Mouse (Mus musculus) cortical plate, adult 2 months (tissue): ENCODE data around the gene AC153137.1. TPM values are rescaled to one million over a fixed set of nuclear protein-coding genes. Genes with fewer than 3 reads are reported as not detected.

Experiments used
- H3K27ac ChIP-seq: fragments of 200-500 bp; 2 replicates; pipeline ENCODE4 v1.5.1; 2012; ENCODE audit warnings: low read length, control low read depth, inconsistent platforms; ENCODE audit not compliant: insufficient read depth
- H3K4me1 ChIP-seq: fragments of 200-500 bp; 2 replicates; pipeline ENCODE4 v1.6.1; 2011; ENCODE audit warnings: low read length; ENCODE audit not compliant: control insufficient read depth, insufficient read depth
- H3K4me3 ChIP-seq: fragments of 200-500 bp; 2 replicates; pipeline ENCODE4 v1.5.1; 2011; ENCODE audit warnings: mild to moderate bottlenecking, low read length, control low read depth; ENCODE audit not compliant: insufficient read depth
- CTCF ChIP-seq: fragments of 200-500 bp; IDR thresholded peaks from 2 replicates; pipeline ENCODE4 v1.5.1; 2011; ENCODE audit warnings: mild to moderate bottlenecking, control low read depth, low read length; ENCODE audit not compliant: insufficient read depth; ENCODE audit errors: extremely low read depth
- POLR2A ChIP-seq: fragments of 200-500 bp; IDR thresholded peaks from 2 replicates; pipeline ENCODE4 v1.6.1; 2011; ENCODE audit warnings: mild to moderate bottlenecking, low read length, control low read depth; ENCODE audit not compliant: insufficient read depth; ENCODE audit errors: extremely low read depth
- polyA plus RNA-seq: library from polyadenylated mRNA; depleted of rRNA; stranded (reverse); fragments of >200 nt; gene quantifications from 2 replicates; pipeline ENCODE4 v1.2.3, GENCODE M21; 2012; rRNA removed

The AC153137.1 gene
- polyA plus RNA-seq, 1 experiment, result not detected

DNA sequence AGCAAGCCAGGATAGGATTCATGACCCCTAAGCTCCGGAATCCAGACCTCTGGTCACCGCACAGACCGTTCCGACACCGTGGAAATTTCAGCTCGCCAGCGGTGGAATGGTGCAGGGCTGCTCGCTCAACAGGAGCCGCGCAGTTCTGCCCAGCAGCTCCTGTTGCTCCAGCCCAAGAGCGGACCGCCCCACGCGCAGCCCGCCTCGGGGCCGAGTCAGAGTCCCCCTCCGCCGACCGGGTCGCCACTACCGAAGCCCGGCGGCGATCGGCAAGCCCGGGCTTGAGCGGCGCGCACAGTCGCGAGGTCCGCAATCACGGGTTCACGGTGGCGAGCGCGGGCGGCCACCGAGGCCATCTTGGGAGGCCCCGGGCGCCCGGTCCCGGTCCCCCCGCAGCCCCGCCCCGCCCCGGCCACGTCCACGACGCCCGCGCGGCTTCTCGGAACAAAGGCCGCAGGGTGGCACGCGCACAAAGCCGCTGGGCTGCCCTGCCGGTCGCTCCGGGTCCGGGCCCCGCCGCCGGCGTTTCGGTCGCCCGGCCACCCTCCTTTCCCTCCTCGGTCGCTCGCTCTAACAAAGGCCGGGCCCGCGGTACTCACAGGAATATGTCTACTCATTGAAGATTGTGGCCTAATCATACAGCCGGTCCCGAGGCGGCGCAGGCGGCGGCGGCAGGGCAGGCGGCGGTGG lies 28.7 kb downstream of the AC153137.1 start:
- Histone ChIP-seq H3K27ac (peak overlapping the region; percentile 99), H3K4me1 (peaks cover 2% of the 10 kb centered on the region; the same call in 1 of the 2 replicates), H3K4me3 (peak overlapping the region; percentile 51)
- TF ChIP-seq POLR2A, result no peak
- no peak for TF ChIP-seq CTCF

DNA sequence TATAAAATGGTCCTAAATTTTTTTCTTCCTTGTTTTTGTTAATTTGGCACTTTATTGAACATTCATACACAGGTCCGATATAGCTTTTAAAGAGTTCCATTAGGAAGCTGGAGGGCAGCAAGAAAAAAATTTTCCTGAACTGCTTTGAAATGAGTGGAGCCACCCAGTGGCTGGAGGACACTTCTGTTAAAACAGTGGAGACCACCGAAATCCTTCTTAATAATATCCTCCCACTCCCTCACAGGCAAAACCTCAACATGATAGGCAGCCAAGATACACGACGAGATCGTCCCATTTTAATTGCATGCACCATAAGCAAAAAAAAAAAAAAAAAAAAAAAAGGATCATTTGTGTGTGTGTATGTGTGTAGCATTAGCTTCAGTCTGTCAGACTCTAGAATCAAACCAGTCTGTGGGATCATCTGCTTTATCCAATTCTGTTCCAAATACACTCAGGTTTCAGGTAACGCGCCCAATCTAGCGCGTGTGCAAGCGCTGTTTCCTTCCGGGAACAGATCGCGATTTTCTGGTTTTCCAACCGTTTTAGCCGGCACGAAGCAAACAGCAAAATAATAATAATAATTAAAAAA lies 29.3 kb downstream of the AC153137.1 start:
- peak overlapping the region; percentile 99; the same call in 1 of the 2 replicates for H3K27ac ChIP-seq
- peaks cover 2% of the 10 kb centered on the region; the same call in 1 of the 2 replicates for H3K4me1 ChIP-seq
- TF ChIP-seq CTCF (peak; percentile 21; the same call in 1 of the 2 replicates), POLR2A (no peak)

DNA sequence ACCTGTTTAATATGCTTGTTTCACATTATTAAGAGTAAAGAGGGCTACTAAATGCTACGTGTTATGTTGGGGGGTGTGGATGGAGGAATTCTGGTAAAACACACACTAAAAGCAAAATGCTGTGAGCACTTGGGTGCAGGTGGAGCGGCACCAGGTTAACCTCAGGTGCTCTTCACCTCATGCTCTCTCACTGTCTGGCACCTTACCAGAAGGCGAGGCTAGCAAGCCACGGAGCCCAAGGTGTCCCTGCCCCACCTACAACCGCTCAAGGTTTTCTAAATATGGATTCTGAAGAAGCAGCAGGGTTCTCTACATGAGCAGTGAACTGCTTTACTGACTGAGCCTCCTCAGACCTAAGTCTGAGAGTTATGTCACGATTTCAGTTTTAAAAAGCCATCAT lies 32.6 kb downstream of the AC153137.1 start:
- Histone ChIP-seq H3K4me1 (no peaks in the 10 kb centered on the region; the same call in 1 of the 2 replicates), H3K4me3 (no peak overlapping the region), H3K27ac (no peak overlapping the region)
- TF ChIP-seq CTCF (no peak), POLR2A (no peak)

More for the DNA sequence above, 29.3 kb downstream of the AC153137.1 start:
- H3K4me3 ChIP-seq, result peak overlapping the region; percentile 51

DNA sequence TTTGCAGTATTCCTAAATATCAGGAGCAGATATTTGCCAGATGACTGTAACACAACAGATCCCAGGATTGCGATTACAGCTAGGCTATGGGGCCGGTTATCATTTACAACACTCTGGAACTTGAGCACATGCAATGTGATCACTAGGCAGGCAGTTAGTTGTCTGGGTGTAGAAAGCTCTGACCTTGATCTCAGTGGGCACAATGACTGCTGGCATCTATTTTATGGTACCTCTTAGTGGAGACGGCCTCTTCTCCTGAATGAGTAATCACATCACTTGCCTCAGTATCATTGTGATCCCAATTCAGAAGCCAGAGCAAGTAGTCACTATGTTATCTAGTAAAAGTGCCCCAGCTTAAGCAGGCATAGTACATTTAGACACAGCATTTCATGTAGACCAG lies 37.2 kb downstream of the AC153137.1 start:
- H3K27ac ChIP-seq, result no peak overlapping the region

DNA sequence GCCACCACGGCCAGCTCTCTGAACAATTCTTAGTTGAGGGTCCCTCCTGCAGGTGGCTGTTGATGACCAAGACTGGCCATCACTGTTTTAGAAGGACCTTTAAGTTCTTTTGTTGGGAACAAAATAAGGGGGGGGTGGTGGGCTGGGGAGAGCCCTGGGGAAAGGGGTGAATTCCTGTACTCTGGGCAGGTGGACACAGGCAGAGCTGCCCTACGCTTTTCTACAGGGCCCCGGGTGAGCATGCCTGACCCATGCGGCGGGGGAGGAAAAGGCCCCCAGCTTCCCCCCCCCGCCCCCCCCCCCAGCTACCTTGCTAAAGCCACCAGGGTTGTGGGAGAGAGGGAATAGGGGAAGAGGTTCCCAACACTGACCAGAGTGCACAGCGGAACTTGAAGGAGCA lies 39.4 kb downstream of the AC153137.1 start:
- TF ChIP-seq CTCF (no peak), POLR2A (no peak)
- Histone ChIP-seq H3K4me3 (no peak overlapping the region), H3K27ac (no peak overlapping the region), H3K4me1 (no peaks in the 10 kb centered on the region; the same call in 1 of the 2 replicates)

More for the DNA sequence above, 37.2 kb downstream of the AC153137.1 start:
- no peak for TF ChIP-seq POLR2A
- no peak for TF ChIP-seq CTCF
- H3K4me1 ChIP-seq, result no peaks in the 10 kb centered on the region; the same call in 1 of the 2 replicates
- no peak overlapping the region for H3K4me3 ChIP-seq

DNA sequence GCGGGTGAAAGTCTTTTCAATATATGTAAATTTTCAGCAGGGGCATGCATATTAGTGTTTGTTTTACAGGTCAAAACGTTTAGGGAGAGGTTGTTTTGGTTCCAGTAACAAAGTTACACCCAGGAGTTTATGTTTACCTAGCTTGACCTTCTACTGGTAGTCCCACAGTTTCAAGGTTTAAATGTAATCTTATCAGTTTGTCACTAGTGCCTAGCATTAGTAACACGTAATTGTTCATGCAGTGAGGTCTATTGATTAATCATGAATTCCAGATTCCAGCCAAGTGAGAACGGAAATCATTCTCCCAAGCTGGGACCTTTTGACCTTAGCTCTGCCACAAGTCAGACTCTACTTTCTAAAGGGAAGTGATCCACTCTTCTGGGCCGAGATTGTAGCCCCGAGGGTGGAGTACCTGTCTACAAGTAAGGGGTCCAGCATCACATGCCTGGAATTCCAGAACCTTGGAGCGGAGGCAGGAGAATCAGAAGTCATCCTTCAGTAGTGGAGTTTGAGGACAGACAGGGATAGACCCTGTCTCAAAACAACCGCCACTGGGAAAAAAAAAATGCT lies 40.3 kb downstream of the AC153137.1 start:
- H3K4me3 ChIP-seq, result no peak overlapping the region
- no peak overlapping the region; the same call in 1 of the 2 replicates for H3K27ac ChIP-seq
- no peaks in the 10 kb centered on the region; the same call in 1 of the 2 replicates for H3K4me1 ChIP-seq
- TF ChIP-seq POLR2A, result no peak
- no peak for TF ChIP-seq CTCF

DNA sequence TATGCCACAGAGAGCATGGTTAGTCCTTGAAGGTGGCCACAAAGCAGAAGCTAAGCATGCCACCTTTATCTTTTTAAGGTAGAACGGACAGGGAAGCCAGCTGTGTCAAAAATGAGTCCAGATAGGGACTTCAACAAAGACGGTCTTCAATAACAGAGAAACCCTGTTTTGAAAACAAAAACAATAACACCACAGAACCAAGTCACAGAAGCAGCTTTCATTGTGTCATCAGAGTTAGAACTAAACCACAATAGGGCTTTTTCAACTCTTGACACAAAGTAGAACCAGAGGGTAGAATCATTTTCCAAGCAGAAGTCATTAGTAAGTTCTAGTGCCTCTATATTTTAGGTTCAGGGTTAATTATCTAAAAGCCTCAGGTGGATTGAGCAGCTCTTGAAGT lies 41.3 kb downstream of the AC153137.1 start:
- Histone ChIP-seq H3K4me1 (no peaks in the 10 kb centered on the region; the same call in 1 of the 2 replicates), H3K27ac (peak overlapping the region; percentile 84), H3K4me3 (no peak overlapping the region)
- TF ChIP-seq CTCF (no peak), POLR2A (no peak)

DNA sequence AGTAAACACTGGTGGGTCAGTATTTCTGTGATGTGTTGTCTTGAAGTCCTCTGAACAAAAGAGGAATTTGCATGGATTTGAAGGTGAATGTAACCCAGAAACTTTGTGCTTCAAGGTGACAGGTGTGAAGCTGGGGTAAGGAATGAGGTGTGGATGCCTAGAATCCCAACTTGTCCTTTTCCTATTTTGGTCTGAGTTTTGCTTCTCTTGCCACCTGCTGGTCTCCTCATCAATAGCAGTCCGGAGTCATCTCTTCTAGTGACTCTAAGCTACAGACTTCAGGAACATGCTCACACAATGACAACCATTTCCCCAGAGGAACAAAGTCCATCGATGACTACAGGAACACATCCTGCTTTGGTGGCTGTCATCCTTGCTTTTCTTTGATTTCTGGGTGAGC lies 46.9 kb downstream of the AC153137.1 start:
- no peaks in the 10 kb centered on the region; the same call in 1 of the 2 replicates for H3K4me1 ChIP-seq
- no peak for TF ChIP-seq POLR2A
- TF ChIP-seq CTCF, result peak; percentile 41
- H3K4me3 ChIP-seq, result no peak overlapping the region
- H3K27ac ChIP-seq, result no peak overlapping the region

DNA sequence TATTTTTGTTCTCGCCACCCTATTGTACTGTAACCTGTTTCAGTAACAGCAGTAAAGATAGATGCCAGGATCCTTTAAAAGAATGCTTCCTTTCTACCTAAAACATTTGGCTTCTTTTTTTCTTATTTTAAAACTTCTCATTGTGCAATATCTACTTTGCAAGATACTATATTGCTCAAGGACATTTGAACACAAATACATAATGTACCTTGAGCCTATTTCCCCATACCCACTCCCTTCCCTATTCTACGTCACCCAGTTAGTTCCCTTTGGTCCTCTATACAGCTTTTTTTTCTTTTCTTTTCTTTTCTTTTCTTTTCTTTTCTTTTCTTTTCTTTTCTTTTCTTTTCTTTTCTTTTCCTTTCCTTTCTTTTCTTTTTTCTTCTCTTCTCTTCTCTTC lies 47.6 kb downstream of the AC153137.1 start:
- Histone ChIP-seq H3K4me1 (no peaks in the 10 kb centered on the region), H3K27ac (no peak overlapping the region), H3K4me3 (no peak overlapping the region)
- TF ChIP-seq CTCF, result no peak
- TF ChIP-seq POLR2A, result no peak

Other genes starting within 250 kb of the AC153137.1 start
- 44.8 and 47.8 TPM in 2 replicates for gene Phf3, start 104.0 kb downstream of the AC153137.1 start, polyA plus RNA-seq
- not detected in 2 replicates for gene Lgsn, start 198.4 kb upstream of the AC153137.1 start, polyA plus RNA-seq
- gene 4931428L18Rik, start 244.7 kb upstream of the AC153137.1 start, polyA plus RNA-seq, result not detected in 2 replicates
- not detected in 2 replicates for gene Pih1d3, start 244.9 kb upstream of the AC153137.1 start, polyA plus RNA-seq